Mouse (Mus musculus): ENCODE measurements around the gene Ddias. TPM values are rescaled to one million over a fixed set of nuclear protein-coding genes. Genes with fewer than 3 reads are reported as not detected.

Ddias gene
- polyA plus RNA-seq, 1 experiment: 14.7 TPM

- Histone ChIP-seq H3K4me3 (replicated peaks; ENCODE audit: control insufficient read depth, low read depth, low read length) (no peak overlapping the region), H3K27ac (ENCODE audit: control insufficient read depth, insufficient read depth, low read depth, low read length, poor library complexity) (no peak overlapping the region), H3K4me1 (ENCODE audit: control insufficient read depth, insufficient read depth, low read length) (no peaks in the 10 kb centered on the region)
- 58% methylated on average over 3 of the region's 3 CpGs for WGBS
- no peak for TF ChIP-seq CTCF (IDR thresholded peaks at IDR 0.05; ENCODE audit: control insufficient read depth, insufficient read depth, low read length)
- TF ChIP-seq POLR2A (IDR thresholded peaks at IDR 0.05; ENCODE audit: borderline replicate concordance, control insufficient read depth, low read depth, low read length): no peak
Observed at GRCm38 (mm10) chr7:92837907-92838306, 36.1 kb downstream of the Ddias start.

GRCm38 (mm10) chr7:92837226-92837625, 36.8 kb downstream of the Ddias start:
- H3K4me3 ChIP-seq (replicated peaks; ENCODE audit: control insufficient read depth, low read depth, low read length): no peak overlapping the region
- no peaks in the 10 kb centered on the region; the same call in 1 of the 2 replicates for H3K4me1 ChIP-seq (ENCODE audit: control insufficient read depth, insufficient read depth, low read length)
- TF ChIP-seq CTCF (IDR thresholded peaks at IDR 0.05; ENCODE audit: control insufficient read depth, insufficient read depth, low read length) (no peak), POLR2A (IDR thresholded peaks at IDR 0.05; ENCODE audit: borderline replicate concordance, control insufficient read depth, low read depth, low read length) (no peak)
- 27% methylated on average over 11 of the region's 11 CpGs for WGBS
- H3K27ac ChIP-seq (ENCODE audit: control insufficient read depth, insufficient read depth, low read depth, low read length, poor library complexity): no peak overlapping the region

- Histone ChIP-seq H3K27ac (ENCODE audit: control insufficient read depth, insufficient read depth, low read depth, low read length, poor library complexity) (no peak overlapping the region), H3K4me1 (ENCODE audit: control insufficient read depth, insufficient read depth, low read length) (no peaks in the 10 kb centered on the region; the same call in 1 of the 2 replicates), H3K4me3 (replicated peaks; ENCODE audit: control insufficient read depth, low read depth, low read length) (no peak overlapping the region)
- WGBS: 73% methylated on average over 3 of the region's 3 CpGs
- TF ChIP-seq POLR2A (IDR thresholded peaks at IDR 0.05; ENCODE audit: borderline replicate concordance, control insufficient read depth, low read depth, low read length) (no peak), CTCF (IDR thresholded peaks at IDR 0.05; ENCODE audit: control insufficient read depth, insufficient read depth, low read length) (no peak)
Observed at GRCm38 (mm10) chr7:92836447-92836846, 37.6 kb downstream of the Ddias start.

GRCm38 (mm10) chr7:92834391-92834790, 39.7 kb downstream of the Ddias start:
- no peaks in the 10 kb centered on the region; the same call in 1 of the 2 replicates for H3K4me1 ChIP-seq (ENCODE audit: control insufficient read depth, insufficient read depth, low read length)
- WGBS: 80% methylated on average over 2 of the region's 2 CpGs
- H3K27ac ChIP-seq (ENCODE audit: control insufficient read depth, insufficient read depth, low read depth, low read length, poor library complexity): no peak overlapping the region
- no peak overlapping the region for H3K4me3 ChIP-seq (replicated peaks; ENCODE audit: control insufficient read depth, low read depth, low read length)
- TF ChIP-seq POLR2A (IDR thresholded peaks at IDR 0.05; ENCODE audit: borderline replicate concordance, control insufficient read depth, low read depth, low read length) (no peak), CTCF (IDR thresholded peaks at IDR 0.05; ENCODE audit: control insufficient read depth, insufficient read depth, low read length) (no peak)

- Histone ChIP-seq H3K4me1 (ENCODE audit: control insufficient read depth, insufficient read depth, low read length) (no peaks in the 10 kb centered on the region; the same call in 1 of the 2 replicates), H3K4me3 (replicated peaks; ENCODE audit: control insufficient read depth, low read depth, low read length) (no peak overlapping the region), H3K27ac (ENCODE audit: control insufficient read depth, insufficient read depth, low read depth, low read length, poor library complexity) (no peak overlapping the region)
- WGBS: 24% methylated on average over 6 of the region's 6 CpGs
- no peak for TF ChIP-seq POLR2A (IDR thresholded peaks at IDR 0.05; ENCODE audit: borderline replicate concordance, control insufficient read depth, low read depth, low read length)
- no peak for TF ChIP-seq CTCF (IDR thresholded peaks at IDR 0.05; ENCODE audit: control insufficient read depth, insufficient read depth, low read length)
Observed at GRCm38 (mm10) chr7:92832395-92832794, 41.7 kb downstream of the Ddias start.

GRCm38 (mm10) chr7:92827981-92828380, 46.1 kb downstream of the Ddias start:
- Histone ChIP-seq H3K4me1 (ENCODE audit: control insufficient read depth, insufficient read depth, low read length) (peaks cover 1% of the 10 kb centered on the region), H3K4me3 (replicated peaks; ENCODE audit: control insufficient read depth, low read depth, low read length) (no peak overlapping the region), H3K27ac (ENCODE audit: control insufficient read depth, insufficient read depth, low read depth, low read length, poor library complexity) (no peak overlapping the region)
- TF ChIP-seq POLR2A (IDR thresholded peaks at IDR 0.05; ENCODE audit: borderline replicate concordance, control insufficient read depth, low read depth, low read length): no peak
- TF ChIP-seq CTCF (IDR thresholded peaks at IDR 0.05; ENCODE audit: control insufficient read depth, insufficient read depth, low read length): no peak
- 67% methylated on average over 3 of the region's 3 CpGs for WGBS

- 84% methylated on average over 3 of the region's 3 CpGs for WGBS
Observed at GRCm38 (mm10) chr7:92826248-92826647, 47.8 kb downstream of the Ddias start.

GRCm38 (mm10) chr7:92822409-92823101, 51.5 kb downstream of the Ddias start:
- H3K4me3 ChIP-seq (replicated peaks; ENCODE audit: control insufficient read depth, low read depth, low read length): no peak overlapping the region
- TF ChIP-seq POLR2A (IDR thresholded peaks at IDR 0.05; ENCODE audit: borderline replicate concordance, control insufficient read depth, low read depth, low read length) (no peak), CTCF (IDR thresholded peaks at IDR 0.05; ENCODE audit: control insufficient read depth, insufficient read depth, low read length) (no peak)
- H3K27ac ChIP-seq (ENCODE audit: control insufficient read depth, insufficient read depth, low read depth, low read length, poor library complexity): no peak overlapping the region
- 49% methylated on average over 1 of the region's 1 CpGs for WGBS
- peaks cover 1% of the 10 kb centered on the region for H3K4me1 ChIP-seq (ENCODE audit: control insufficient read depth, insufficient read depth, low read length)

More at GRCm38 (mm10) chr7:92826248-92826647, 47.8 kb downstream of the Ddias start:
- peaks cover 1% of the 10 kb centered on the region; the same call in 1 of the 2 replicates for H3K4me1 ChIP-seq (ENCODE audit: control insufficient read depth, insufficient read depth, low read length)
- TF ChIP-seq CTCF (IDR thresholded peaks at IDR 0.05; ENCODE audit: control insufficient read depth, insufficient read depth, low read length): no peak
- TF ChIP-seq POLR2A (IDR thresholded peaks at IDR 0.05; ENCODE audit: borderline replicate concordance, control insufficient read depth, low read depth, low read length): no peak
- H3K4me3 ChIP-seq (replicated peaks; ENCODE audit: control insufficient read depth, low read depth, low read length): no peak overlapping the region
- no peak overlapping the region for H3K27ac ChIP-seq (ENCODE audit: control insufficient read depth, insufficient read depth, low read depth, low read length, poor library complexity)

Measured in bone marrow, adult 2 months (tissue).